Mouse (Mus musculus) bone marrow macrophage, adult 2 months (primary cell): Measurements from ENCODE around the gene Prickle2. TPM values are rescaled to one million over a fixed set of nuclear protein-coding genes. Genes with fewer than 3 reads are reported as not detected.

Experiments used
- H3K27ac ChIP-seq: 2 replicates; pipeline ENCODE4 v1.5.1; 2012; ENCODE audit warnings: low read depth, low read length; ENCODE audit not compliant: insufficient read depth
- H3K4me1 ChIP-seq: 2 replicates; pipeline ENCODE4 v1.6.1; 2012; ENCODE audit warnings: low read length; ENCODE audit not compliant: control insufficient read depth, insufficient read depth
- H3K4me3 ChIP-seq: 2 replicates; pipeline ENCODE4 v1.5.1; 2012; ENCODE audit warnings: mild to moderate bottlenecking, low read length, moderate library complexity; ENCODE audit not compliant: insufficient read depth
- CTCF ChIP-seq: IDR thresholded peaks from 2 replicates; pipeline ENCODE4 v1.5.1; 2012; ENCODE audit warnings: low read depth, mild to moderate bottlenecking, low read length, moderate library complexity
- POLR2A ChIP-seq: IDR thresholded peaks from 2 replicates; pipeline ENCODE4 v1.6.1; 2012; ENCODE audit warnings: mild to moderate bottlenecking, low read depth, low read length, borderline replicate concordance
- polyA plus RNA-seq: library from polyadenylated mRNA; stranded (reverse); fragments of >200 nt; gene quantifications from 2 replicates; pipeline ENCODE4 v1.2.4, GENCODE M21; 2012; ENCODE audit not compliant: missing spikeins, insufficient read depth, insufficient read length

The Prickle2 gene
- polyA plus RNA-seq, 1 experiment, result 1.6 TPM

DNA sequence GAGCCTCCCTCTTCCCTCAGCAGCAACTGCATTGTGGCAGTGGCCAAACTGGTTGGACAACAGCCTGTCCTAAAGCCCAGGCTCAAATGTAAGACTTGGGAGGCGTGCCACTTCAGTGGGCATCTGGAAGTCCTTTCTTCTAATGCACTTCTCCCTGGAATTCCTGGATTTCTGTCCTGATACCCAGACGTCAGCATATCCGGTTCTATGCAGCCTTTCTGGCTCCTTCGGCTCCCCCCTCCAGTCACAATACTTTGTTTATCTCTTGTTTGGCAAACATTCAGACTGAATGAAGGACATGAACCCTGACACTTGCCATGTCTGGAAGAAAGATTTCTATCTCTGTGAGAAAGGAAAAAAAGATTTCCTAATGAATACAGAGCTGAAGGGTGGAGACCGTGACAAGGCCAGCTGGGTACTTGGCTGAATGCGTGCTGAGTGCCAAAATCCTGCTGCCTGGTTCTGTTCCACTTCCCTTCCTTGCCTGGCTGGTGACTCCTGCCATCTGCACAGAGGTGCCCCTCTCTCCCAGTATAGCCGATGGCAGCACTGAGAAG, 241.1 kb downstream of the Prickle2 start:
- Histone ChIP-seq H3K4me3 (no peak overlapping the region), H3K4me1 (no peaks in the 10 kb centered on the region), H3K27ac (no peak overlapping the region)
- TF ChIP-seq POLR2A (no peak), CTCF (no peak)

DNA sequence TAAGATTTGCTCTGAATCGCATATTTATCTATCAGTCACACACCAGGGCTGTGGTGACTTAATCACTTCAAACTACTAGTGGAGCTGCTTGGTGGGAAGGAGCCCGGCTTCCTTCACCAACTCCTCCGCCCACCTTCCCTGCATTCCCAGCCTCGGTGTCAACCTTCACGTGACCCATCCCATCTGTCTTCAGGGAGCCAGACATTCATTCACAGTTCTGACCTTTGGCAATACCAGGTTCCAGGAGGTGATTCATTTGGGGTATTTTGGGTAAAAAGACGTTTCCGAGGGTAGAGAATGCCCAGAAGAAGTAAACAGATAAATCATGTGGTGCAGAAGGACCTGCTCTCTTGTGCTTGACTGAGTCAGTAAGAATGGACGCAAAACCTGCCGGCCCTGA, 242.2 kb downstream of the Prickle2 start:
- Histone ChIP-seq H3K4me1 (no peaks in the 10 kb centered on the region), H3K4me3 (no peak overlapping the region), H3K27ac (no peak overlapping the region)
- TF ChIP-seq CTCF, result no peak
- no peak for TF ChIP-seq POLR2A

DNA sequence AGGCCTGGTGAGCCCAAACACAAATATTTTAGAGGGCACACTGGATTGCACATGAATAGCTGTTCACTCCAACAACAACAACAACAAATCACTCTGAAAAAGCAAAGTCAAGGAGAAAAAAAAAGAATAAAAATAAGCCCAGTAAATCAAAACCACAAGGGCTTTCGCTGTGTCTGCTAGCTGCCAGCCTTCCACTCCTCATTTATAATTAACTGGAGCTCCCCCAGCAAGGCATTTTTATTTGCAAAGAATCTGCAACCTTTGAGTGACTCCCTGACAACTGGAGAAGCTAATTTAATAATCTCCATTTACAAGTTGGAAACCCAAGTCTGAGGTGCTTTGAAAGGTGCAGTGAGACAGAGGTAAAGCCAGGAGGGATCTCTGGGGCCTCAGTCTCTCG, 245.2 kb downstream of the Prickle2 start:
- H3K4me1 ChIP-seq, result no peaks in the 10 kb centered on the region
- no peak overlapping the region for H3K27ac ChIP-seq
- H3K4me3 ChIP-seq, result no peak overlapping the region
- TF ChIP-seq CTCF, result no peak

DNA sequence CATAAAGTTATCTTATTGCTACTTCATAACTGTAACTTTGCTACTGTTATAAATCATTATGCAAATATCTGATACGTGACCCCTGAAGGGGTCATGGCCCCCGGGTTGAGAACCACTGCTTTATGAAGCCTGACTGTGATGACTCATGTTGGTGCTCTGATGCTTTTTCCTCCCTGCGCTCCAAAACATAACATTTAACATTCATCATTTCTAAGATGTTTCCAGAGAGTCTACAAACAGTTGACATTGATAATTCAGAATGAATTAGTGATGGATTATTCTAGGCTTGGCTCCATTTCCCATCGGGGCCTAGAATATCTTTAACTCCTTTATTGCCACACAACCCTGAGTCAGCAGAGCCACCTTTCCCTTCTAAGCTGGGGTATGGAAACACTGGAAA, 247.9 kb downstream of the Prickle2 start:
- H3K27ac ChIP-seq, result no peak overlapping the region
- no peak overlapping the region for H3K4me3 ChIP-seq
- TF ChIP-seq CTCF, result no peak
- no peak for TF ChIP-seq POLR2A
- H3K4me1 ChIP-seq, result no peaks in the 10 kb centered on the region

DNA sequence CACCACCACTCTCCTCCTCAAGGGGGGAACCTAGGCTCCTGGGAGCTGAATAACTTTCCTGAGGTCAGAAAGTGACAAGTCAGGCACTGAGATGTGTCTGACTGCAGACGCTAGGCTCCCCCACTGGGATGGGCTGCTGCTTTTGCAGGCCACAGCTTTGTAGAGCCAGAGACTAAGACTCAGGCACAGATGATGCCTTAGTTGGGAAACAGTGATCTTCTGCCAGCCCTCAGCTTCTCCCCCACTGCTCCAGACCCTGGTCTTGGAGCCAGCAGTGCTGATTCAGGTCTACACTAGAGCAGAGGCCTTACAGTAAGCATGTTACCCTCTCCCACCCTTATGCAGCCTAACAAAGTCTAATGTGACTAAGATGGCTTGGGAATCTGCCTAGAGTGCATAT, 254.5 kb downstream of the Prickle2 start:
- H3K27ac ChIP-seq, result no peak overlapping the region
- TF ChIP-seq POLR2A, result no peak
- H3K4me3 ChIP-seq, result no peak overlapping the region
- no peaks in the 10 kb centered on the region for H3K4me1 ChIP-seq

DNA sequence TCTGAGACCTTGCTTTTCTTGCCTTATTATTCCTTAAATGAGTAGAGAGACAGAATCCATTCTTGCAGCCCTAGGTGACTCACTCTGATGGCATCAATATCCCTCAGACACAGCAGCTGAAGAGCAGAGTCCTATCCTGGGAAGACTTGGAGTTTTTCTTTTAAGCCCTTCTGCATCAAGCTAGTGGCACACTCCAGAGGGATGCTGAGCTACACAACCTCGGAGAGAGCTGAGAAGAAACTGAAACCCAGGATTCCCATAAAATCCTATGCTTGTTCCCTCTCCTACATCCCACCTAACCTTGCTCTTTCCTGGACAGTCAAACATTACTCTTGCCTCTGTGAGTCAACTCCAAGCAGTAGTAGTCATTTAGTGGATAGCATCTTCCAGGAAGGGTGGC, 256.0 kb downstream of the Prickle2 start:
- no peak for TF ChIP-seq POLR2A
- no peak for TF ChIP-seq CTCF
- H3K27ac ChIP-seq, result no peak overlapping the region
- H3K4me1 ChIP-seq, result no peaks in the 10 kb centered on the region
- H3K4me3 ChIP-seq, result no peak overlapping the region

DNA sequence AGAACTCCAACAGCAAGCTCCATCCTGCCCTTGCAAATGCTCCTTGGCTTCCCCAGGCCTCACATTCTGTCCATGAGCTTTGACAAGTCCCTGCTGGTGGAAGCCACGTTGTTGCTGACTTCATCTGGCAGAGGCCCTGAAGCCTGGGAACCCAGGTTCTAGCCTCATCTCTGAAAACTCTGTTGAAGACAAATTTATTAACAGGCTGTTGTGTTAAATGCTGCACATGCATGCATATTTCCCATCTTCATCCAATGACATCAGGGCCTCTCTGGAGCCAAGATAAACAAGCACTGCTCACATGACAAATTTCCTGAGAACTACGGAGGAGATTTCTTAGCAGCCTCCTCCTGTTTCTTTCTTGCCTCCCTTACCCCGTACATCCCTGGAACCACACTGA, 259.3 kb downstream of the Prickle2 start:
- Histone ChIP-seq H3K27ac (no peak overlapping the region), H3K4me3 (no peak overlapping the region)
- no peak for TF ChIP-seq POLR2A
- TF ChIP-seq CTCF, result no peak

DNA sequence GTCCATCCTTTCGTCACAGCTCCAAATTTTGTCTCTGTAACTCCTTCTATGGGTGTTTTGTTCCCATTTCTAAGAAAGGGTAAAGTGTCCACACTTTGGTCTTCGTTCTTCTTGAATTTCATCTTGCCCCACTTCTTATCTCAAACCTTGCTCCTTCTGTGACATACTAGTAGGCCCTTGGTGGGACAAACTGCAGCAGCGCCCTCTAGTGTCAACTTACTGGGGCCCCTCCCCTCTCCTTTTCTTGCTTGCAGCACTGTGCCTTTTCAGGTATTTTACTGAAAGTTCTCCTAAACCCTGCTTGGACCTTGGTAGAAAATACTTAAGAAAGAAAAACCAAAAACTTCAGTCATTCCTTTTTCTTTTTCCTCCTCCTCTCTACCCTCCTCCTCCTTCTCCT, 264.8 kb downstream of the Prickle2 start:
- no peak for TF ChIP-seq CTCF
- TF ChIP-seq POLR2A, result no peak
- no peak overlapping the region for H3K4me3 ChIP-seq

More for the DNA sequence above, 259.3 kb downstream of the Prickle2 start:
- no peaks in the 10 kb centered on the region for H3K4me1 ChIP-seq

DNA sequence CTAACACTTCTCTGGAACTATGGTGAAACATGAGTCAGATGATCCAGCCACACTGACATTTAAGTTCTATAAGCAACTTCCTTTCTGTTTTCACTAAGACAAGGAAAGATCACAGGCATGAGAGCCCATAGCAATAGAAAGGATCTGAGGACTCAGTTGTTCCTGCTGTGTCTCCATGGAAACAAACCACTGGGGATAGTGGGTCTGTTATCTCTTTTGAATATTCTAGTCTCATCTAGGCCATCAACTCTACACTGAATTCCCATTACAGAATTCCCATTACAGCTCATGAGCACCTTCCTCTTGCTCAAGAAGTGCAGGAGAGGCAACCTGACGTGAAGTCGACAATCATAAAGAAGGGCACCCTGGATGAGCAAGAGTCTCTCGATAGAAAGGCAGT, 265.7 kb downstream of the Prickle2 start:
- Histone ChIP-seq H3K4me3 (no peak overlapping the region), H3K27ac (no peak overlapping the region), H3K4me1 (no peaks in the 10 kb centered on the region)
- TF ChIP-seq CTCF, result no peak
- no peak for TF ChIP-seq POLR2A

More for the DNA sequence above, 264.8 kb downstream of the Prickle2 start:
- no peaks in the 10 kb centered on the region for H3K4me1 ChIP-seq
- no peak overlapping the region for H3K27ac ChIP-seq

DNA sequence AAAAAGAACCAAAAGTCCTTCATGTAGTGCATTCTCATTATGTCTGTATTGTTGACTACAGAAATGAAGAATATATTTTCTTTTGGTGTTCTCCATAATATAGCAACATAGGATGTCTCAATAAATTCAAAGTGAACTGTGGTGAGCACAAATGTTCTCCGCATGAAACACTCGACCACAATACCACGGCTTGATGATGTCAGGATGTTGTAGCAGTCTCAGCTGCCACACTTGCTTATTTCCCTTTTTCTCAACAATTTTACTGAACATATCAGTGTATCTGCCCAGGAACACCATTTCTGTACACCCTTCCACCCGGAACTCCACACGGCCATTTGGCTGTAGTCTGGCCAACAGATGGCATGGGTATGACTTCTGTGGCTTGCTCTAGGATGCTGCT, 273.8 kb downstream of the Prickle2 start:
- TF ChIP-seq POLR2A, result no peak
- TF ChIP-seq CTCF, result no peak

DNA sequence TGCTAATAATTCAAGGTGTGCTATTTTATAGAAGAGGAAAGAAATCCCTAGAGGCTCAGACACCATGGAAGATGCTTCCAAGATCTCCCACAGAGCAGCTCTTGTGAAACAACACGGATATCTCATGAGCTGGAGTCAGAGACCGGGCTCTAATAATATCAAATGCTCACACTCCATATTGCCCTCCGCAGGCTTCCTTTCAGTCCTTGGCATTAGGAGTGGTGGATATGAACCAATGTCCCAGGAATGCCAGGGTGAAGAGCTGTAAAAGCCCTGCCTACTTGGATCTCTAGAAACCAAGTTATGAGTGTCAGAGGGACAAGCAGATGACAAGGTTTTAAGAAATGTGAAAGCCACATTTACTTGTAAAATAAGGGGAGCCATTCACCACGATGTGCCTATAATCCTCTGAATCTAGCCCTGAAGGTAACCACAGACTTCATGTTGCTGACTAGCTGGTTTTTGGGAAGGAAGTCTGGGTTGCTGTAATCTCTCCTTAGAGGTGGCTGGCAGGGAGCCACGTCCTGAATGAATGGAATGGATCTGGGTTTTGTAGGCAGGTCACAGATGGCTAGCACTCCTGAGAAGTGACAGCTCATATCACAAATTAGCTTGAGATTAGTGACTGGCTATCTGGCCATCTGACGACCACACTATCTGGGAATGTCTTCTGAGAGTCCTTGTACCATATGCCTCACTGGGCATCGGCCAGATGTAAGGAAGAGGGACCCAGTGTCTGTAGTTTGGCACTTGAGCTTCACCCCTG, 278.4 kb downstream of the Prickle2 start:
- no peak overlapping the region for H3K27ac ChIP-seq

More for the DNA sequence above, 273.8 kb downstream of the Prickle2 start:
- Histone ChIP-seq H3K4me3 (no peak overlapping the region), H3K27ac (no peak overlapping the region), H3K4me1 (no peaks in the 10 kb centered on the region)

More for the DNA sequence above, 278.4 kb downstream of the Prickle2 start:
- TF ChIP-seq CTCF, result no peak
- no peak for TF ChIP-seq POLR2A
- Histone ChIP-seq H3K4me1 (no peaks in the 10 kb centered on the region), H3K4me3 (no peak overlapping the region)
